Mouse (Mus musculus): ENCODE measurements around the gene Gpr176. TPM values are rescaled to one million over a fixed set of nuclear protein-coding genes. Genes with fewer than 3 reads are reported as not detected.
A peak's percentile ranks its signal among the peaks of the same experiment; 100 is the strongest.

Gpr176 gene
- polyA plus RNA-seq, 1 experiment from 2014 or later = 0.39 TPM

GRCm38 (mm10) chr2:118353916-118354403, 19.3 kb downstream of the Gpr176 start:
- no peak for TF ChIP-seq EP300 (optimal IDR thresholded peaks at IDR 0.05)
- 0 out of 2 replicates have a peak, but pooled peaks have one; percentile 7 for TF ChIP-seq CTCF (IDR thresholded peaks at IDR 0.05; ENCODE audit: low read depth)
- no peaks in the 10 kb centered on the region for H3K4me1 ChIP-seq (replicated peaks; ENCODE audit: control insufficient read depth, insufficient read depth)
- no peak for ATAC-seq (ENCODE audit: low FRiP score, low TSS enrichment)
- H3K9me3 ChIP-seq (ENCODE audit: control insufficient read depth, low read length) = no peaks in the 10 kb centered on the region
- H3K4me3 ChIP-seq (ENCODE audit: low read depth, low read length) = no peak overlapping the region
- 66% methylated on average over 4 of the region's 4 CpGs for WGBS
- H3K27ac ChIP-seq (replicated peaks) = no peak overlapping the region
- H3K27me3 ChIP-seq (ENCODE audit: control insufficient read depth, insufficient read depth, low read length) = no peaks in the 10 kb centered on the region
- H3K4me2 ChIP-seq (replicated peaks; ENCODE audit: low read depth) = no peak overlapping the region
- H3K36me3 ChIP-seq (ENCODE audit: control insufficient read depth, insufficient read depth, low read length) = no peaks in the 10 kb centered on the region
- DNase-seq (ENCODE audit: low spot score) = no peak
- no peak overlapping the region for H3K9ac ChIP-seq (ENCODE audit: low read length)

- TF ChIP-seq EP300 (optimal IDR thresholded peaks at IDR 0.05) = no peak
- TF ChIP-seq CTCF (IDR thresholded peaks at IDR 0.05; ENCODE audit: low read depth) = no peak
- Histone ChIP-seq H3K27ac (replicated peaks) (no peak overlapping the region), H3K36me3 (ENCODE audit: control insufficient read depth, insufficient read depth, low read length) (no peaks in the 10 kb centered on the region), H3K4me3 (ENCODE audit: low read depth, low read length) (no peak overlapping the region), H3K9me3 (ENCODE audit: control insufficient read depth, low read length) (no peaks in the 10 kb centered on the region), H3K9ac (ENCODE audit: low read length) (no peak overlapping the region), H3K4me2 (replicated peaks; ENCODE audit: low read depth) (no peak overlapping the region), H3K27me3 (ENCODE audit: control insufficient read depth, insufficient read depth, low read length) (no peaks in the 10 kb centered on the region), H3K4me1 (replicated peaks; ENCODE audit: control insufficient read depth, insufficient read depth) (no peaks in the 10 kb centered on the region)
- DNase-seq (ENCODE audit: low spot score) (no peak), ATAC-seq (ENCODE audit: low FRiP score, low TSS enrichment) (no peak)
- 35% methylated on average over 4 of the region's 4 CpGs for WGBS
These were observed 19.7 kb downstream of the Gpr176 start for GRCm38 (mm10) chr2:118353498-118353897.

- no peak for TF ChIP-seq CTCF (IDR thresholded peaks at IDR 0.05; ENCODE audit: low read depth)
- TF ChIP-seq EP300 (optimal IDR thresholded peaks at IDR 0.05) = no peak
- ATAC-seq (ENCODE audit: low FRiP score, low TSS enrichment) (no peak), DNase-seq (ENCODE audit: low spot score) (no peak)
- no peak overlapping the region for H3K4me3 ChIP-seq (ENCODE audit: low read depth, low read length)
- no peaks in the 10 kb centered on the region for H3K9me3 ChIP-seq (ENCODE audit: control insufficient read depth, low read length)
- H3K4me2 ChIP-seq (replicated peaks; ENCODE audit: low read depth) = no peak overlapping the region
- no peak overlapping the region for H3K27ac ChIP-seq (replicated peaks)
- H3K27me3 ChIP-seq (ENCODE audit: control insufficient read depth, insufficient read depth, low read length) = no peaks in the 10 kb centered on the region
- H3K9ac ChIP-seq (ENCODE audit: low read length) = no peak overlapping the region
- no peaks in the 10 kb centered on the region for H3K36me3 ChIP-seq (ENCODE audit: control insufficient read depth, insufficient read depth, low read length)
- WGBS = 45% methylated on average over 1 of the region's 1 CpGs
- no peaks in the 10 kb centered on the region for H3K4me1 ChIP-seq (replicated peaks; ENCODE audit: control insufficient read depth, insufficient read depth)
These were observed 27.7 kb downstream of the Gpr176 start for GRCm38 (mm10) chr2:118345535-118345934.

- no peak overlapping the region for H3K4me3 ChIP-seq (ENCODE audit: low read depth, low read length)
- WGBS = 43% methylated on average over 3 of the region's 3 CpGs
- no peaks in the 10 kb centered on the region for H3K4me1 ChIP-seq (replicated peaks; ENCODE audit: control insufficient read depth, insufficient read depth)
- TF ChIP-seq EP300 (optimal IDR thresholded peaks at IDR 0.05) (no peak), CTCF (IDR thresholded peaks at IDR 0.05; ENCODE audit: low read depth) (no peak)
- H3K36me3 ChIP-seq (ENCODE audit: control insufficient read depth, insufficient read depth, low read length) = no peaks in the 10 kb centered on the region
- H3K27ac ChIP-seq (replicated peaks) = no peak overlapping the region
- no peak overlapping the region for H3K4me2 ChIP-seq (replicated peaks; ENCODE audit: low read depth)
- DNase-seq (ENCODE audit: low spot score) (peak; percentile 20), ATAC-seq (ENCODE audit: low FRiP score, low TSS enrichment) (peak; percentile 92)
- no peaks in the 10 kb centered on the region for H3K27me3 ChIP-seq (ENCODE audit: control insufficient read depth, insufficient read depth, low read length)
- H3K9ac ChIP-seq (ENCODE audit: low read length) = no peak overlapping the region
- H3K9me3 ChIP-seq (ENCODE audit: control insufficient read depth, low read length) = no peaks in the 10 kb centered on the region
These were observed 29.3 kb downstream of the Gpr176 start for GRCm38 (mm10) chr2:118343897-118344296.

- no peaks in the 10 kb centered on the region for H3K4me1 ChIP-seq (replicated peaks; ENCODE audit: control insufficient read depth, insufficient read depth)
- H3K9me3 ChIP-seq (ENCODE audit: control insufficient read depth, low read length) = no peaks in the 10 kb centered on the region
- H3K27ac ChIP-seq (replicated peaks) = no peak overlapping the region
- WGBS = 73% methylated on average over 7 of the region's 7 CpGs
- TF ChIP-seq CTCF (IDR thresholded peaks at IDR 0.05; ENCODE audit: low read depth) (no peak), EP300 (optimal IDR thresholded peaks at IDR 0.05) (no peak)
- H3K4me3 ChIP-seq (ENCODE audit: low read depth, low read length) = no peak overlapping the region
- H3K27me3 ChIP-seq (ENCODE audit: control insufficient read depth, insufficient read depth, low read length) = no peaks in the 10 kb centered on the region
- H3K36me3 ChIP-seq (ENCODE audit: control insufficient read depth, insufficient read depth, low read length) = no peaks in the 10 kb centered on the region
- no peak overlapping the region for H3K4me2 ChIP-seq (replicated peaks; ENCODE audit: low read depth)
- no peak overlapping the region for H3K9ac ChIP-seq (ENCODE audit: low read length)
- ATAC-seq (ENCODE audit: low FRiP score, low TSS enrichment) (no peak), DNase-seq (ENCODE audit: low spot score) (no peak)
These were observed 31.9 kb downstream of the Gpr176 start for GRCm38 (mm10) chr2:118341295-118341694.

- TF ChIP-seq EP300 (optimal IDR thresholded peaks at IDR 0.05) (no peak), CTCF (IDR thresholded peaks at IDR 0.05; ENCODE audit: low read depth) (peak; percentile 62)
- DNase-seq (ENCODE audit: low spot score) (no peak), ATAC-seq (ENCODE audit: low FRiP score, low TSS enrichment) (no peak)
- no peak overlapping the region for H3K27ac ChIP-seq (replicated peaks)
- no peaks in the 10 kb centered on the region for H3K4me1 ChIP-seq (replicated peaks; ENCODE audit: control insufficient read depth, insufficient read depth)
- no peak overlapping the region for H3K4me2 ChIP-seq (replicated peaks; ENCODE audit: low read depth)
- H3K9ac ChIP-seq (ENCODE audit: low read length) = no peak overlapping the region
- no peaks in the 10 kb centered on the region for H3K36me3 ChIP-seq (ENCODE audit: control insufficient read depth, insufficient read depth, low read length)
- 27% methylated on average over 2 of the region's 2 CpGs for WGBS
- no peaks in the 10 kb centered on the region for H3K9me3 ChIP-seq (ENCODE audit: control insufficient read depth, low read length)
- no peak overlapping the region for H3K4me3 ChIP-seq (ENCODE audit: low read depth, low read length)
- no peaks in the 10 kb centered on the region for H3K27me3 ChIP-seq (ENCODE audit: control insufficient read depth, insufficient read depth, low read length)
These were observed 37.1 kb downstream of the Gpr176 start for GRCm38 (mm10) chr2:118336084-118336483.

Measured in stomach, postnatal 0 days (tissue).